Mouse (Mus musculus) hindbrain, embryonic 11.5 days (tissue): ENCODE data around the gene Xpnpep1. TPM values are rescaled to one million over a fixed set of nuclear protein-coding genes. Genes with fewer than 3 reads are reported as not detected.

Experiments
- ATAC-seq: fragments of 200-750 bp; cut with Nextera tagmentation; 2 replicates; pipeline ENCODE4 v1.8.0; 2017; ENCODE audit warnings: mild to moderate bottlenecking, moderate TSS enrichment, moderate library complexity; ENCODE audit not compliant: low FRiP score
- DNase-seq: peaks from one replicate; pipeline ENCODE4 v3.0.0-alpha.2; 2015; ENCODE audit warnings: low spot score
- H3K27ac ChIP-seq: fragments of 300-500 bp; sonication (generic); 2 replicates; pipeline ENCODE4 v1.5.1; 2014; ENCODE audit warnings: mild to moderate bottlenecking, low read depth, low read length
- H3K27me3 ChIP-seq: fragments of 300-500 bp; sonication (generic); 2 replicates; pipeline ENCODE4 v1.6.1; 2014; ENCODE audit warnings: mild to moderate bottlenecking, low read length, moderate library complexity, mixed read lengths; ENCODE audit not compliant: control insufficient read depth, insufficient read depth
- H3K36me3 ChIP-seq: fragments of 300-500 bp; sonication (generic); 2 replicates; pipeline ENCODE4 v1.6.1; 2014; ENCODE audit warnings: mild to moderate bottlenecking, low read length, moderate library complexity, mixed read lengths; ENCODE audit not compliant: control insufficient read depth, insufficient read depth
- H3K4me1 ChIP-seq: fragments of 300-500 bp; sonication (generic); replicated peaks from 2 replicates; pipeline ENCODE4 v1.6.1; 2014; ENCODE audit warnings: low read length, mixed read lengths; ENCODE audit not compliant: control insufficient read depth, insufficient read depth
- H3K4me2 ChIP-seq: fragments of 300-500 bp; sonication (generic); replicated peaks from 2 replicates; pipeline ENCODE4 v1.6.1; 2014; ENCODE audit warnings: mild to moderate bottlenecking, low read depth, low read length
- H3K4me3 ChIP-seq: fragments of 300-500 bp; sonication (generic); 2 replicates; pipeline ENCODE4 v1.5.1; 2014; ENCODE audit warnings: low read depth, low read length
- H3K9ac ChIP-seq: fragments of 300-500 bp; sonication (generic); 2 replicates; pipeline ENCODE4 v1.6.1; 2014; ENCODE audit warnings: low read depth, low read length
- H3K9me3 ChIP-seq: fragments of 300-500 bp; sonication (generic); 2 replicates; pipeline ENCODE4 v1.6.1; 2016; ENCODE audit warnings: low read length; ENCODE audit not compliant: control insufficient read depth
- WGBS: fragments of 180-500 bp; shearing (Covaris S2); extraction: QIAGEN DNeasy Blood & Tissue Kit; methylation state at CpG from one replicate; pipeline ENCODE4 v1.1.7; 2014; 5-methylcytosine and 5-hydroxymethylcytosine counted together
- polyA plus RNA-seq: library from polyadenylated mRNA; unstranded; fragments of >200 nt; fragmentation: Nextera tagmentation; extraction: Ambion mirVana; gene quantifications from 2 replicates; pipeline ENCODE4 v1.2.1, GENCODE M21; 2014

Gene Xpnpep1
- polyA plus RNA-seq, 1 experiment from 2014 or later, result 132 TPM

DNA sequence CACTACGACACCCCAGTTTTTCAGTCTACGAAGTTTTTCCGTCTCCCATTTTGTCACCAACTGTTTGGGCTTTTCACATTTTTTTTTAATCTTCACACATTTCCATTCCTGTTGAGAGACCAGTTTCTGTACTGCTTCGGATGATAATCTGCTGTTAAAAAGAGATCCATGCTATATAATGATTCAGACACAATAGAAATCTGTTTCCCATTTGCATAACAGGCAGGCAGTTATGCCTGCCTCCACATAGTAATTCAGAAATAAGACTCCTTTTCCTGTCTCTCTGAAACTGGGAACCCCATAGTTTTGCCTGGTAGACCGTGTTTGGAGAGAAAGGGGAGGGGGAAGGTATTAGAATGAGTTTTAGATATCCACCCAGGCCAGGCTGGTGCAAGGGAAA lies 31.6 kb upstream of the Xpnpep1 start:
- no peak overlapping the region for H3K9ac ChIP-seq
- no peaks in the 10 kb centered on the region for H3K4me1 ChIP-seq
- DNase-seq, result no peak
- no peak overlapping the region for H3K4me2 ChIP-seq
- 73% methylated on average over 5 of the region's 5 CpGs for WGBS
- ATAC-seq, result no peak
- H3K4me3 ChIP-seq, result no peak overlapping the region
- H3K27me3 ChIP-seq, result no peaks in the 10 kb centered on the region
- H3K9me3 ChIP-seq, result no peaks in the 10 kb centered on the region
- no peak overlapping the region for H3K27ac ChIP-seq
- no peaks in the 10 kb centered on the region for H3K36me3 ChIP-seq

DNA sequence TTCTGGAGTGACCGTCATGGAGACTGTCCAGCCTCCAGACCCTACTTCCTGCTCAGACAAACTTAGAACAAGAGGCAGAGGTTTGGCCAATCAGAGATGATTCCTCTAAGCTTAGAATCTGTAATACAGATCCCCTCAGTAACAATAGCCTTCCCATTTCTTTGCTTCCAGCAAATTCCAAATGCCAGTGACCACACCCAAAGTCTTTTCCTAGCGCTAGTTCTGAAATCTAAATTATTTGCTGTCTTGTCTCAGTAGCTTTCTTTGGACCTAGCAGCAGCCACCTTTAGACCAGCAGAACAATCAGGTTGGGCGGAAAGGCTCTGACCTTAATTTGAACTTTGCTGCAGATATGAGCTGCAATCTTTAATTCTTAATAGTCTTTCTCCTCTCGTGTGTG lies 30.9 kb upstream of the Xpnpep1 start:
- Histone ChIP-seq H3K4me2 (no peak overlapping the region), H3K27me3 (no peaks in the 10 kb centered on the region), H3K9ac (no peak overlapping the region), H3K9me3 (no peaks in the 10 kb centered on the region), H3K36me3 (no peaks in the 10 kb centered on the region), H3K27ac (no peak overlapping the region), H3K4me3 (no peak overlapping the region), H3K4me1 (no peaks in the 10 kb centered on the region)
- no peak for DNase-seq
- no peak for ATAC-seq
- WGBS, result 86% methylated on average over 4 of the region's 4 CpGs

DNA sequence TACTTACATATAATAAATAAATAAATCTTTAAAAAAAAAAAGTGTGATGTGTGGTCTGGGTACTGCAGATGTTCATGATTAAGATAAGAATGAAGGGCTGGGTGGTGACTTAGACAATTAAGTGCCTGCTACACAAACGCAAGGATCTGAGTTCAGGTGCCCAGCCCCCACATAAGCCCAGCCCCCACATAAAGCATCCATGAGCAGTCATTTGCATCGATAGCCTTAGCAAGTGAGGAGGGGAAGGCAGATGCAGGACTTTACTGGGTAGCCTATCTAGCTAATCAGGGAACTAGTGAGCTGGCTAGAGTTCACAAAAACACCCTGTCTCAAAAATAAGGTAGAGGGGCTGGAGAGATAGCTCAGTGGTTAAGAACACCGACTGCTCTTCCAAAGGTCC lies 29.4 kb upstream of the Xpnpep1 start:
- ATAC-seq (no peak), DNase-seq (no peak)
- H3K36me3 ChIP-seq, result no peaks in the 10 kb centered on the region
- no peaks in the 10 kb centered on the region for H3K4me1 ChIP-seq
- H3K27ac ChIP-seq, result no peak overlapping the region
- H3K9ac ChIP-seq, result no peak overlapping the region
- no peak overlapping the region for H3K4me2 ChIP-seq
- H3K4me3 ChIP-seq, result no peak overlapping the region
- no peaks in the 10 kb centered on the region for H3K27me3 ChIP-seq
- no peaks in the 10 kb centered on the region for H3K9me3 ChIP-seq
- 82% methylated on average over 3 of the region's 3 CpGs for WGBS

DNA sequence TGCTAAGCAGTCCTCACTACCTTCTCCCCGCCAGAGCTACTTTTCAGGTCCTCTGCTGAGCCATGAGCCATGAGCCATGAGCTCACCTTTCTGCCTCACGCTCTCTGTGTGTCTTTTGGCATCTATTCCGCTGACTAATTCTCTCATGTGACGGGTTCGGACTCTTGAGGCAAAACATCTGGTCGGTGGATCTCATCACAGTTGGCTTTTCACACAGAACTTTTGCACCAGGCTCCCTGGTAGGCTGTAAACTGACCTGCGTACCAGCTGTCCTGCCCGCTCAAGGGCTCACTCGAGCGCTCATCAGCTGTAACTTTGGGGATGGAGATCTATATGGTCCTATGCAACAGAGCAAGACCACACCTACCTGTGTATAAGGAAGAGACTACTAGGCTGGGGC lies 26.9 kb upstream of the Xpnpep1 start:
- Histone ChIP-seq H3K36me3 (no peaks in the 10 kb centered on the region), H3K27ac (no peak overlapping the region)

GRCm38 (mm10) chr19:53066531-53066930 lies 26.5 kb upstream of the Xpnpep1 start:
- ATAC-seq (no peak), DNase-seq (no peak)
- no peaks in the 10 kb centered on the region for H3K36me3 ChIP-seq
- no peak overlapping the region for H3K9ac ChIP-seq
- H3K27ac ChIP-seq, result no peak overlapping the region
- no peak overlapping the region for H3K4me2 ChIP-seq
- WGBS, result 47% methylated on average over 9 of the region's 9 CpGs
- no peaks in the 10 kb centered on the region for H3K9me3 ChIP-seq
- no peak overlapping the region for H3K4me3 ChIP-seq
- H3K27me3 ChIP-seq, result no peaks in the 10 kb centered on the region
- no peaks in the 10 kb centered on the region for H3K4me1 ChIP-seq

More for the DNA sequence above, 26.9 kb upstream of the Xpnpep1 start:
- WGBS, result 49% methylated on average over 10 of the region's 10 CpGs
- no peak overlapping the region for H3K4me3 ChIP-seq
- H3K4me1 ChIP-seq, result no peaks in the 10 kb centered on the region
- H3K27me3 ChIP-seq, result no peaks in the 10 kb centered on the region
- H3K9ac ChIP-seq, result no peak overlapping the region
- DNase-seq (no peak), ATAC-seq (no peak)
- H3K4me2 ChIP-seq, result no peak overlapping the region
- no peaks in the 10 kb centered on the region for H3K9me3 ChIP-seq

GRCm38 (mm10) chr19:53064972-53065361 lies 25.0 kb upstream of the Xpnpep1 start:
- H3K4me2 ChIP-seq, result no peak overlapping the region
- H3K36me3 ChIP-seq, result no peaks in the 10 kb centered on the region
- WGBS, result 72% methylated on average over 8 of the region's 8 CpGs
- DNase-seq, result no peak
- no peaks in the 10 kb centered on the region for H3K4me1 ChIP-seq
- H3K9ac ChIP-seq, result no peak overlapping the region
- no peaks in the 10 kb centered on the region for H3K27me3 ChIP-seq
- no peak for ATAC-seq
- no peak overlapping the region for H3K4me3 ChIP-seq
- no peaks in the 10 kb centered on the region for H3K9me3 ChIP-seq
- no peak overlapping the region for H3K27ac ChIP-seq

DNA sequence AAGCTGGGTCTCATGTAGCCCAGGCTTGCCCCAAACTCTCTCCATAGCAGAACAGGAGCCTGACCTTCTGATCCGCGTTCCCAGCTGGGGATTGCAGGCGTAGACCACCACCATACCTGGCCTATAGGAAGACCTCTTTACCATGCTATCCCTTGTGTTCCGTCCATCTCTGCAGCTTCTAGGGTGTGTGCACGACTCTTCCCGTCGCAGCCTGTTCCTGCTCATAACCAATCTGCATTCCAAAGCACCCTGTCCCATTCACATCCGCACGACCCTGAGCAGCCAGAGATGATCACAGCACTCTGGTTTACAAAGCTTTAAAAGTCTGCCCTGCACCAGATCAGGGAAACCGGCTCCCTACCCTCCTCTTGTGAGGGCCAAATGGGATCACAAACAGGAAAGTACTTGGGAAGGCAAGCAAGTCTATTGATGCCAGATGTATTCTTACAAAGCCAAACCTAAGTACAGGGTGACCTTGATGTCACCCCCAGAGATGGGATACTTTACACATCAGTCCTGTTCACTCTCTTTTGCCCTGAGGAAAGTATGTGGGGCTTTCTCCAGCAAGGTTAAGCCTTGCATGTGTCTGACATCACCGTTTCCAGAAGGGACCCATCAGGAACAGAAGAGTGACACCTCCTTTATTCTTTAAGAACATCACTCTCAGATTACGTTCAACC lies 24.4 kb upstream of the Xpnpep1 start:
- H3K4me2 ChIP-seq, result no peak overlapping the region
- H3K4me3 ChIP-seq, result no peak overlapping the region
- H3K9me3 ChIP-seq, result no peaks in the 10 kb centered on the region
- no peak overlapping the region for H3K27ac ChIP-seq
- WGBS, result 67% methylated on average over 12 of the region's 12 CpGs
- no peaks in the 10 kb centered on the region for H3K4me1 ChIP-seq
- H3K9ac ChIP-seq, result no peak overlapping the region
- DNase-seq (no peak), ATAC-seq (no peak)
- H3K36me3 ChIP-seq, result no peaks in the 10 kb centered on the region
- H3K27me3 ChIP-seq, result no peaks in the 10 kb centered on the region

- ATAC-seq (no peak), DNase-seq (no peak)
- Histone ChIP-seq H3K27ac (no peak overlapping the region), H3K4me2 (no peak overlapping the region), H3K36me3 (no peaks in the 10 kb centered on the region), H3K27me3 (no peaks in the 10 kb centered on the region), H3K9ac (no peak overlapping the region), H3K9me3 (no peaks in the 10 kb centered on the region), H3K4me3 (no peak overlapping the region), H3K4me1 (no peaks in the 10 kb centered on the region)
- WGBS, result 46% methylated on average over 3 of the region's 3 CpGs
Measured at GRCm38 (mm10) chr19:53062046-53062445, 22.0 kb upstream of the Xpnpep1 start.

DNA sequence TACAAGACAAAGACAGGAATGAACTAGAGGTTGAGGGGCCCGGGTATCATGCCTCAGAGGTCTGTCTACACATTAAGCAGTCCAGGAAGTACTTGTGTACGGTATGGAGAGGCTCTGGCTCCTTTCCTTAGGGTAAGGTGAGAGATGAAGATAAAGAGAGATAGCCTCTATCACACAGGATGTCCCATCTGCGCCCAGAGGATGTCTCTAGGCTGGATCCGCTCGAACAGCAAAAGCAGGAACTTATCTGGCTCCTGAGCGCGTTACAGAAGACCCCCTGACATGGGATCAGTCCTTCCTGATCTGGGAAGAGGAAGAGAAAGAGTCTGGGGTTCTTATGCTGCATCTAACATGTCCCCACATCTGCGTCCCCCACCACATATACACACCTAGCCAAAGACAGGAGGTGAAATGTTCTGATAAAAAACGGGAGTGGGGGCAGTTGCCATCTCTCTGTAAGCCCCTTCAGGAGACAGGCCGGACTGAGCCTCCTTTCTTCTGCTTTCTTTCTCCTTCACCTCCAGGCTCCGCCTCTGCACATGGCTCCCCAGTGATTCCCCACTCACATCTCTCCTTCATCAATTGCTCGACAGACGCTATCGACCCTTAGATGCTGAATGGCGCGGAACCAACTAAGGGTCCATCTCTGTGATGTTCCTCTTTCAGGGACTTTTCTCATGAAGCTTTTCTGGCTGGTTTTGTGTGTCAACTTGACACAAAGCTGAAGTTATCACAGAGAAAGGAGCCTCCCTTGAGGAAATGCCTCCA lies 19.5 kb upstream of the Xpnpep1 start:
- Histone ChIP-seq H3K27ac (no peak overlapping the region), H3K4me2 (no peak overlapping the region), H3K27me3 (no peaks in the 10 kb centered on the region), H3K4me3 (no peak overlapping the region), H3K9me3 (no peaks in the 10 kb centered on the region), H3K36me3 (no peaks in the 10 kb centered on the region), H3K9ac (no peak overlapping the region), H3K4me1 (no peaks in the 10 kb centered on the region)
- DNase-seq (no peak), ATAC-seq (no peak)
- 89% methylated on average over 16 of the region's 16 CpGs for WGBS
